Mouse (Mus musculus): Measurements from ENCODE around the gene Scyl1. TPM values are rescaled to one million over a fixed set of nuclear protein-coding genes. Genes with fewer than 3 reads are reported as not detected.
A peak's percentile ranks its signal among the peaks of the same experiment; 100 is the strongest.

Scyl1 gene
- polyA plus RNA-seq, 1 experiment = 52.5 TPM

- H3K36me3 ChIP-seq (ENCODE audit: control insufficient read depth, insufficient read depth, low read length) = peaks cover 81% of the 10 kb centered on the region
- TF ChIP-seq POLR2A (IDR thresholded peaks at IDR 0.05; ENCODE audit: low read depth, low read length) (no peak), CTCF (IDR thresholded peaks at IDR 0.05; ENCODE audit: extremely low read depth, insufficient read length, insufficient replicate concordance, low read depth, low read length) (no peak)
- H3K27me3 ChIP-seq (ENCODE audit: control insufficient read depth, insufficient read depth, low read length) = no peaks in the 10 kb centered on the region
- H3K4me1 ChIP-seq (ENCODE audit: control insufficient read depth, insufficient read depth, insufficient read length, low read length) = no peaks in the 10 kb centered on the region
- H3K27ac ChIP-seq (ENCODE audit: insufficient read depth, low read depth, low read length) = no peak overlapping the region
- H3K4me3 ChIP-seq (ENCODE audit: low read depth, low read length) = no peak overlapping the region
- WGBS = 90% methylated on average over 6 of the region's 6 CpGs
These were observed 8.1 kb downstream of the Scyl1 start for GRCm38 (mm10) chr19:5763163-5763562.

- no peak overlapping the region for H3K27ac ChIP-seq (ENCODE audit: insufficient read depth, low read depth, low read length)
- TF ChIP-seq CTCF (IDR thresholded peaks at IDR 0.05; ENCODE audit: extremely low read depth, insufficient read length, insufficient replicate concordance, low read depth, low read length) = no peak
- TF ChIP-seq POLR2A (IDR thresholded peaks at IDR 0.05; ENCODE audit: low read depth, low read length) = no peak
- 0 out of 2 replicates have a peak, but pooled peaks cover 3% of the 10 kb centered on the region for H3K27me3 ChIP-seq (ENCODE audit: control insufficient read depth, insufficient read depth, low read length)
- 90% methylated on average over 14 of the region's 14 CpGs for WGBS
- H3K36me3 ChIP-seq (ENCODE audit: control insufficient read depth, insufficient read depth, low read length) = peaks cover 55% of the 10 kb centered on the region
- peaks cover 4% of the 10 kb centered on the region; the same call in 1 of the 2 replicates for H3K4me1 ChIP-seq (ENCODE audit: control insufficient read depth, insufficient read depth, insufficient read length, low read length)
- H3K4me3 ChIP-seq (ENCODE audit: low read depth, low read length) = no peak overlapping the region
These were observed 12.3 kb downstream of the Scyl1 start for GRCm38 (mm10) chr19:5758878-5759403.

GRCm38 (mm10) chr19:5756991-5757636, 14.1 kb downstream of the Scyl1 start:
- TF ChIP-seq POLR2A (IDR thresholded peaks at IDR 0.05; ENCODE audit: low read depth, low read length) = no peak
- TF ChIP-seq CTCF (IDR thresholded peaks at IDR 0.05; ENCODE audit: extremely low read depth, insufficient read length, insufficient replicate concordance, low read depth, low read length) = no peak
- Histone ChIP-seq H3K4me1 (ENCODE audit: control insufficient read depth, insufficient read depth, insufficient read length, low read length) (peaks cover 4% of the 10 kb centered on the region; the same call in 1 of the 2 replicates), H3K27me3 (ENCODE audit: control insufficient read depth, insufficient read depth, low read length) (0 out of 2 replicates have a peak, but pooled peaks cover 3% of the 10 kb centered on the region), H3K27ac (ENCODE audit: insufficient read depth, low read depth, low read length) (no peak overlapping the region), H3K4me3 (ENCODE audit: low read depth, low read length) (no peak overlapping the region), H3K36me3 (ENCODE audit: control insufficient read depth, insufficient read depth, low read length) (peaks cover 42% of the 10 kb centered on the region)
- 46% methylated on average over 36 of the region's 36 CpGs for WGBS

GRCm38 (mm10) chr19:5756321-5756985, 14.8 kb downstream of the Scyl1 start:
- Histone ChIP-seq H3K4me3 (ENCODE audit: low read depth, low read length) (no peak overlapping the region), H3K36me3 (ENCODE audit: control insufficient read depth, insufficient read depth, low read length) (peaks cover 37% of the 10 kb centered on the region), H3K27ac (ENCODE audit: insufficient read depth, low read depth, low read length) (no peak overlapping the region), H3K4me1 (ENCODE audit: control insufficient read depth, insufficient read depth, insufficient read length, low read length) (peaks cover 4% of the 10 kb centered on the region), H3K27me3 (ENCODE audit: control insufficient read depth, insufficient read depth, low read length) (0 out of 2 replicates have a peak, but pooled peaks cover 6% of the 10 kb centered on the region)
- TF ChIP-seq POLR2A (IDR thresholded peaks at IDR 0.05; ENCODE audit: low read depth, low read length) (no peak), CTCF (IDR thresholded peaks at IDR 0.05; ENCODE audit: extremely low read depth, insufficient read length, insufficient replicate concordance, low read depth, low read length) (no peak)
- WGBS = 39% methylated on average over 27 of the region's 29 CpGs

- WGBS = 18% methylated on average over 20 of the region's 20 CpGs
- TF ChIP-seq POLR2A (IDR thresholded peaks at IDR 0.05; ENCODE audit: low read depth, low read length) (no peak), CTCF (IDR thresholded peaks at IDR 0.05; ENCODE audit: extremely low read depth, insufficient read length, insufficient replicate concordance, low read depth, low read length) (no peak)
- Histone ChIP-seq H3K4me1 (ENCODE audit: control insufficient read depth, insufficient read depth, insufficient read length, low read length) (peaks cover 4% of the 10 kb centered on the region), H3K27ac (ENCODE audit: insufficient read depth, low read depth, low read length) (no peak overlapping the region), H3K36me3 (ENCODE audit: control insufficient read depth, insufficient read depth, low read length) (no peaks in the 10 kb centered on the region), H3K4me3 (ENCODE audit: low read depth, low read length) (0 out of 2 replicates have a peak overlapping the region, but pooled peaks have one; percentile 6), H3K27me3 (ENCODE audit: control insufficient read depth, insufficient read depth, low read length) (0 out of 2 replicates have a peak, but pooled peaks cover 14% of the 10 kb centered on the region)
These were observed 19.5 kb downstream of the Scyl1 start for GRCm38 (mm10) chr19:5751742-5752141.

GRCm38 (mm10) chr19:5750951-5751350, 20.3 kb downstream of the Scyl1 start:
- WGBS = 40% methylated on average over 22 of the region's 22 CpGs
- Histone ChIP-seq H3K27me3 (ENCODE audit: control insufficient read depth, insufficient read depth, low read length) (peaks cover 17% of the 10 kb centered on the region; the same call in 1 of the 2 replicates), H3K4me3 (ENCODE audit: low read depth, low read length) (no peak overlapping the region), H3K4me1 (ENCODE audit: control insufficient read depth, insufficient read depth, insufficient read length, low read length) (peaks cover 4% of the 10 kb centered on the region; the same call in 1 of the 2 replicates), H3K27ac (ENCODE audit: insufficient read depth, low read depth, low read length) (no peak overlapping the region), H3K36me3 (ENCODE audit: control insufficient read depth, insufficient read depth, low read length) (no peaks in the 10 kb centered on the region)
- TF ChIP-seq POLR2A (IDR thresholded peaks at IDR 0.05; ENCODE audit: low read depth, low read length) = no peak
- TF ChIP-seq CTCF (IDR thresholded peaks at IDR 0.05; ENCODE audit: extremely low read depth, insufficient read length, insufficient replicate concordance, low read depth, low read length) = no peak

- Histone ChIP-seq H3K27me3 (ENCODE audit: control insufficient read depth, insufficient read depth, low read length) (peaks cover 17% of the 10 kb centered on the region), H3K36me3 (ENCODE audit: control insufficient read depth, insufficient read depth, low read length) (no peaks in the 10 kb centered on the region), H3K27ac (ENCODE audit: insufficient read depth, low read depth, low read length) (no peak overlapping the region), H3K4me3 (ENCODE audit: low read depth, low read length) (no peak overlapping the region), H3K4me1 (ENCODE audit: control insufficient read depth, insufficient read depth, insufficient read length, low read length) (peaks cover 7% of the 10 kb centered on the region; the same call in 1 of the 2 replicates)
- WGBS = 56% methylated on average over 6 of the region's 6 CpGs
- TF ChIP-seq POLR2A (IDR thresholded peaks at IDR 0.05; ENCODE audit: low read depth, low read length) (no peak), CTCF (IDR thresholded peaks at IDR 0.05; ENCODE audit: extremely low read depth, insufficient read length, insufficient replicate concordance, low read depth, low read length) (no peak)
These were observed 21.7 kb downstream of the Scyl1 start for GRCm38 (mm10) chr19:5749476-5749875.

All from small intestine, adult 2 months (tissue).